Mouse (Mus musculus) liver, embryonic 14.5 days (tissue): ENCODE results near the gene Rfx1. TPM values are rescaled to one million over a fixed set of nuclear protein-coding genes. Genes with fewer than 3 reads are reported as not detected.

ENCODE experiments used
- ATAC-seq: fragments of 200-750 bp; cut with Nextera tagmentation; 2 replicates; pipeline ENCODE4 v1.8.0; 2017; ENCODE audit warnings: moderate number of reproducible peaks, mild to moderate bottlenecking, moderate library complexity; ENCODE audit not compliant: insufficient read depth
- DNase-seq, 3 experiments: peaks; one replicate each; pipeline ENCODE4 v3.0.0-alpha.2; 2012 to 2013; ENCODE audit warnings: low read depth in 3 of 3, low spot score in 3 of 3
- H3K27ac ChIP-seq: fragments of 300-500 bp; sonication (generic); 2 replicates; pipeline ENCODE4 v1.5.1; 2014; ENCODE audit warnings: moderate library complexity, mild to moderate bottlenecking, control low read depth, inconsistent platforms
- H3K27me3 ChIP-seq: fragments of 300-500 bp; sonication (generic); 2 replicates; pipeline ENCODE4 v1.6.1; 2014; ENCODE audit warnings: mild to moderate bottlenecking, low read length, moderate library complexity; ENCODE audit not compliant: control insufficient read depth, insufficient read depth
- H3K36me3 ChIP-seq: fragments of 300-500 bp; sonication (generic); replicated peaks from 2 replicates; pipeline ENCODE4 v1.6.1; 2014; ENCODE audit warnings: low read depth; ENCODE audit not compliant: control insufficient read depth, insufficient read depth
- H3K4me1 ChIP-seq, 2 experiments: fragments of 200-500 bp in 1 of 2; fragments of 300-500 bp in 1 of 2; sonication (generic) in 1 of 2; replicated peaks; 2 replicates each; pipeline ENCODE4 v1.6.1; 2012 to 2014; ENCODE audit warnings: antibody characterized with exemption in 1 of 2, inconsistent platforms in 1 of 2, low read length in 1 of 2; ENCODE audit not compliant: control insufficient read depth in 2 of 2, insufficient read depth in 2 of 2
- H3K4me2 ChIP-seq: fragments of 300-500 bp; sonication (generic); 2 replicates; pipeline ENCODE4 v1.6.1; 2014; ENCODE audit warnings: low read depth, mild to moderate bottlenecking, control low read depth, moderate library complexity
- H3K4me3 ChIP-seq, 2 experiments: fragments of 200-500 bp in 1 of 2; fragments of 300-500 bp in 1 of 2; sonication (generic) in 1 of 2; 2 replicates each; pipeline ENCODE4 v1.5.1; 2012 to 2014; ENCODE audit warnings: low read depth in 2 of 2, low read length in 2 of 2, mild to moderate bottlenecking in 2 of 2, control low read depth in 1 of 2, inconsistent platforms in 1 of 2, moderate library complexity in 1 of 2; ENCODE audit not compliant: insufficient read depth in 1 of 2
- H3K9ac ChIP-seq: fragments of 300-500 bp; sonication (generic); replicated peaks from 2 replicates; pipeline ENCODE4 v1.6.1; 2014; ENCODE audit warnings: mild to moderate bottlenecking, control low read depth, moderate library complexity
- H3K9me3 ChIP-seq: fragments of 300-500 bp; sonication (generic); 2 replicates; pipeline ENCODE4 v1.6.1; 2016; ENCODE audit warnings: low read length, mixed read lengths; ENCODE audit not compliant: control insufficient read depth
- CTCF ChIP-seq: IDR thresholded peaks from 2 replicates; pipeline ENCODE4 v1.5.1; 2016; ENCODE audit warnings: antibody characterized with exemption, low read depth, control low read depth
- EP300 ChIP-seq: IDR thresholded peaks from 2 replicates; pipeline ENCODE4 v1.6.1; 2016; ENCODE audit warnings: antibody characterized with exemption, low read depth
- WGBS: fragments of 180-500 bp; shearing (Covaris S2); extraction: QIAGEN DNeasy Blood & Tissue Kit; methylation state at CpG from one replicate; pipeline ENCODE4 v1.1.7; 2014; ENCODE audit not compliant: insufficient replicate concordance; 5-methylcytosine and 5-hydroxymethylcytosine counted together
- polyA plus RNA-seq, 2 experiments: library from polyadenylated mRNA; depleted of rRNA in 1 of 2; stranded (reverse) in 1 of 2; unstranded in 1 of 2; fragments of >200 nt; fragmentation: Nextera tagmentation in 1 of 2; extraction: Ambion mirVana in 1 of 2; gene quantifications; 2 replicates each; pipeline versions ENCODE4 v1.2.1 to v1.2.3; 2012 to 2014

Rfx1 gene
- polyA plus RNA-seq, 2 experiments, result 1.5 to 4.6 TPM

DNA sequence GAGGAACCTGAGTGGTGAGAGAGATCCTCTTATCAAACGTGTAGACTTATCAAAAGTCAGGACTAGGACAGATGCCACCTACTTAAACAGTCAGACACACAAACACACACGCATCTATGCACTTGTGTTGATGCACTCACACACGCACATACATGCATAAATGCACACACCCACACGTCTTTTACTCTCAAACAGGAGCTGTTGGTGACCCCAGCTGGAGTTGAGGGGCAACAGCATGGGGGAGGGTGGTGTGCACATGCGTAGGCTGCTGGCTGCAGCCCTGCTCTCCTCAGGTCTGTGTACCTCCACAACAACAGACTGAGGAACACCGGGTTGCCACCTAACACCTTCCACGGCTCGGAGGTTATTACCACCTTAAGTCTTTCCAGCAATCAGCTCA is 61.6 kb downstream of the Rfx1 start:
- no peaks in the 10 kb centered on the region for H3K27me3 ChIP-seq
- no peaks in the 10 kb centered on the region for H3K36me3 ChIP-seq
- no peak for DNase-seq
- H3K4me3 ChIP-seq, result no peak overlapping the region
- WGBS, result 38% methylated on average over 8 of the region's 8 CpGs
- no peak overlapping the region for H3K4me2 ChIP-seq
- H3K27ac ChIP-seq, result no peak overlapping the region
- H3K4me1 ChIP-seq, result no peaks in the 10 kb centered on the region
- no peaks in the 10 kb centered on the region for H3K9me3 ChIP-seq
- no peak for ATAC-seq
- no peak overlapping the region for H3K9ac ChIP-seq
- no peak for TF ChIP-seq EP300
- no peak for TF ChIP-seq CTCF

DNA sequence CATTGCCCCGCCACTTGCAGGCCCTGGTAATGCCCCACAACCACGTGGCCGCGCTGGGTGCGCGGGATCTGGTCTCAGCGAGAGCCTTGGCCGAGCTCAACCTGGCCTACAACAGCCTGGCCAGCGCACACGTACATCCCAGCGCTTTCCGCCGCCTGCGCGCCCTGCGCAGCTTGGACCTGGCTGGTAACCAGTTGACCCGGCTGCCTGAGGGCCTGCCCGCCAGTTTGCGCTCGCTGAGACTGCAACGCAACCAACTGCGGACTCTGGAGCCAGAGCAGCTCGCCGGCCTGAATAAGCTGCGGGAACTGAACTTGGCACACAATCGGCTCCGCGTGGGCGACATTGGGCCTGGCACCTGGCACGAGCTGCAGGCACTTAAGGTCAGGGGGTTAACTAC is 64.2 kb downstream of the Rfx1 start:
- H3K27me3 ChIP-seq, result no peaks in the 10 kb centered on the region
- H3K4me3 ChIP-seq, result no peak overlapping the region
- H3K4me1 ChIP-seq, result no peaks in the 10 kb centered on the region
- 65% methylated on average over 30 of the region's 30 CpGs for WGBS
- H3K36me3 ChIP-seq, result no peaks in the 10 kb centered on the region; the same call in 1 of the 2 replicates
- no peak overlapping the region for H3K27ac ChIP-seq
- ATAC-seq, result no peak
- H3K9me3 ChIP-seq, result no peaks in the 10 kb centered on the region
- DNase-seq, result no peak
- no peak overlapping the region for H3K4me2 ChIP-seq
- TF ChIP-seq CTCF (no peak), EP300 (no peak)
- H3K9ac ChIP-seq, result no peak overlapping the region

DNA sequence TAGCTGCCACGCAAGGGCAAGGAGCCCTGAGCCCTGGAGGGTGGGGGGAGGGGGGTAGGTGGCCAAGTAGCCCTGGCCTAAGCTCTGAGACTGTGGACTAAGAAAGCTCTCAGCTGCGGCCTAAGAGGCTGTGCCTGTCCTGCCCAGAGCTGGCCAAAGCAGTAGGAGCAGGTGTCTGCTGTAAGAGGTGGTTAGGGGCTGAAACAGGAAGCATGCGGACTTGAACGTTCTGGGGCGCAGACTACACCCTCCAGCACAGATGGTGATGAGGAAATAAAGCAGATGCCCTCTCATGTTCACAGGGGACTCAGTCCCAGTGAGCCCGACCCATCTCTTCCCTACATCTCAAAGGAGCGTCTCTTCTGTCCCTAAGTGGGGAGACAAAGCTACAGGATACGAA is 65.6 kb downstream of the Rfx1 start:
- H3K9ac ChIP-seq, result no peak overlapping the region
- H3K36me3 ChIP-seq, result no peaks in the 10 kb centered on the region; the same call in 1 of the 2 replicates
- no peak for TF ChIP-seq EP300
- no peak overlapping the region for H3K4me2 ChIP-seq
- DNase-seq (no peak), ATAC-seq (no peak)
- no peak overlapping the region for H3K4me3 ChIP-seq
- no peak overlapping the region for H3K27ac ChIP-seq
- 74% methylated on average over 8 of the region's 8 CpGs for WGBS
- no peaks in the 10 kb centered on the region for H3K27me3 ChIP-seq
- H3K4me1 ChIP-seq, result no peaks in the 10 kb centered on the region
- no peaks in the 10 kb centered on the region for H3K9me3 ChIP-seq

DNA sequence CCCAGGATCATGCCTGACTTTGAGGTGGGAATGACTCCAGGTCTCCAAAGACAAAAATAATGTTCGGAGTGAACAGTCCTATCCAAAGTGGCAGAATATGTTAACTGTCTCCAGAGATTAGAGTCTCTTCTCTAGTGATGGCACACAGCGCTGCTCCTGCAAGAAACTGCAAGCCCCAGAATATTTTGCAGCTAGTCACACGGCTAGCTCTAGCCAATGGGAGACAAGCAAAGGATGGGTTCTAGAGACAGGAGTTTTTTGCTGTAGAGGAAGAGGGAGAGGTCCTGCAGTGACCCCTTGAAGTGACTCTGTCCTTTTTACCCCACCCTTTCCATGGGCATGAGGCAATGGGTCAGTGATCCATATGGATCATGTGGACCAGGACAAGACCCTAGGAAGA is 71.2 kb downstream of the Rfx1 start:
- TF ChIP-seq EP300 (no peak), CTCF (no peak)
- no peak for ATAC-seq
- no peak overlapping the region for H3K27ac ChIP-seq
- no peaks in the 10 kb centered on the region for H3K4me1 ChIP-seq
- no peak overlapping the region for H3K4me2 ChIP-seq
- H3K27me3 ChIP-seq, result no peaks in the 10 kb centered on the region
- no peak overlapping the region for H3K9ac ChIP-seq
- no peaks in the 10 kb centered on the region for H3K9me3 ChIP-seq
- H3K36me3 ChIP-seq, result no peaks in the 10 kb centered on the region; the same call in none of the 2 replicates
- peak in 2 of 3 experiments; percentile 11 to 20 for DNase-seq
- no peak overlapping the region for H3K4me3 ChIP-seq
- 80% methylated on average over 3 of the region's 3 CpGs for WGBS

DNA sequence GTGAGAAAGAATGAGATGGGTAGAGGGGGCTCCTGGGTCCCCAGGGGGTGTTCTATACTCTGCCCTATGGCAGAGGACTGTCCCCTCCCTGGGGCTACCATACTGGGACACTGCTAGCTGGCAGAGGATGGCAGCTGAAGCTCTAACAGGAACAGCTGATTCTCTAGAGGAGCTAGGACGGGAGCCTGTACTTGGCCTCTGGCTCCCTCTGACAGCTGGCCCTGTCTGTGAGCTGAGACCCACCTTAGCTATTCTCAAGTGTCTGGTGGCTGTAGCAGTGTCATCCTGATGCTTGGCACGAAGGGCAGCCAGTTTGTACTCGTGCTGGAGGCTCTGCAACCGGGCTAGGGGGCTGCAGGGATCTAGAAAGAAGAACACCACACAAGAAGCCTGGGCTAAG is 74.2 kb downstream of the Rfx1 start:
- 67% methylated on average over 4 of the region's 4 CpGs for WGBS
- Histone ChIP-seq H3K9me3 (no peaks in the 10 kb centered on the region), H3K4me3 (no peak overlapping the region), H3K36me3 (peaks cover 3% of the 10 kb centered on the region), H3K9ac (no peak overlapping the region), H3K4me1 (no peaks in the 10 kb centered on the region), H3K4me2 (no peak overlapping the region), H3K27me3 (no peaks in the 10 kb centered on the region), H3K27ac (no peak overlapping the region)
- DNase-seq (no peak), ATAC-seq (no peak)
- TF ChIP-seq CTCF, result no peak
- TF ChIP-seq EP300, result no peak
